Mouse (Mus musculus): ENCODE results near the gene Cd46. TPM values are rescaled to one million over a fixed set of nuclear protein-coding genes. Genes with fewer than 3 reads are reported as not detected.

Gene Cd46
- total RNA-seq, 2 experiments from 2014 or later = 5.9 to 33.1 TPM

DNA sequence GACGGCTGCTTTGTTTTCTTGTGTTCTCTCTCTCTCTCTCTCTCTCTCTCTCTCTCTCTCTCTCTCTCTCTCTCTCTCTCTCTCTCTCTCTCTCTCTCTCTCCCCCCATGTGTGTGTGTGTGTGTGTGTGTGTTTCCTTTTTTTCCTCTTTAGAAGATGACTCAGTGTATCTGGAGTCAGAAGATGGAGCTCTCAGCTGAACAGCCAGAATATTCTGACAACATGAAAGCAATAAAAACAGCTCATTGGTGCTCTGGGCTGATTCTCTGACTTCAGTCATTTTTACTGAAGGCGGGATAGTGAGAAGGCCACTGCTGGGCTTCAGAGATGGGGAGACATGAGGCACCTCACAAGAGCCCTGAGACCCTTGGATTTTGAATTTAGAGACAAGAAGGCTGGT, 70.2 kb downstream of the Cd46 start:
- no peak for ATAC-seq (replicated peaks; ENCODE audit: low FRiP score, poor library complexity, severe bottlenecking)

DNA sequence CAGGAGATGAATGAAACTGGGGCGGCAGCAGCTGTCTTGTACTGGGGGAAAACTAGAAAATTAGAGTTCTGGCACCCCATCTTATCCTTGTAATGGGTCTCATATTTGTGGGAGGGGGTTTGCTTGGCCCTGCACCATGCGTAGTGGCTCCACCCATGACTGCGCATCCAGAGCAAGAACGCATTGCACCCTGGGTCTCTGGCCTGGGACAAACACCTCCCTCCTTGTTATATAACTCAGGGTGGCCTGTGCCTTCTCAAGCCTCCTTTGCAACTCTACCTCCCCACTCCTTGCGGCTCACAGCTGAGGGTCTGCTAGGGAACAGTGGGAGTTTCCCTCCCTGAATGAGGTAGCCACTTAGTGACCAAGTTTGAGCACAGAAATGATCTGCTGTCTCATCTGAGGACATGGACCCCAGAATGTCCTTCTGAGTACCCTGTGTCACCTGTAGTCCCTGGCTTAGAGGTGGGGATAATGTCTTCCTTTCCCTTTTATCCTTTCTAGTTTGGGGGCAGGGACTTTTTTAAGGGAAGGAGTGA, 72.9 kb downstream of the Cd46 start:
- no peak for ATAC-seq (replicated peaks; ENCODE audit: low FRiP score, poor library complexity, severe bottlenecking)

DNA sequence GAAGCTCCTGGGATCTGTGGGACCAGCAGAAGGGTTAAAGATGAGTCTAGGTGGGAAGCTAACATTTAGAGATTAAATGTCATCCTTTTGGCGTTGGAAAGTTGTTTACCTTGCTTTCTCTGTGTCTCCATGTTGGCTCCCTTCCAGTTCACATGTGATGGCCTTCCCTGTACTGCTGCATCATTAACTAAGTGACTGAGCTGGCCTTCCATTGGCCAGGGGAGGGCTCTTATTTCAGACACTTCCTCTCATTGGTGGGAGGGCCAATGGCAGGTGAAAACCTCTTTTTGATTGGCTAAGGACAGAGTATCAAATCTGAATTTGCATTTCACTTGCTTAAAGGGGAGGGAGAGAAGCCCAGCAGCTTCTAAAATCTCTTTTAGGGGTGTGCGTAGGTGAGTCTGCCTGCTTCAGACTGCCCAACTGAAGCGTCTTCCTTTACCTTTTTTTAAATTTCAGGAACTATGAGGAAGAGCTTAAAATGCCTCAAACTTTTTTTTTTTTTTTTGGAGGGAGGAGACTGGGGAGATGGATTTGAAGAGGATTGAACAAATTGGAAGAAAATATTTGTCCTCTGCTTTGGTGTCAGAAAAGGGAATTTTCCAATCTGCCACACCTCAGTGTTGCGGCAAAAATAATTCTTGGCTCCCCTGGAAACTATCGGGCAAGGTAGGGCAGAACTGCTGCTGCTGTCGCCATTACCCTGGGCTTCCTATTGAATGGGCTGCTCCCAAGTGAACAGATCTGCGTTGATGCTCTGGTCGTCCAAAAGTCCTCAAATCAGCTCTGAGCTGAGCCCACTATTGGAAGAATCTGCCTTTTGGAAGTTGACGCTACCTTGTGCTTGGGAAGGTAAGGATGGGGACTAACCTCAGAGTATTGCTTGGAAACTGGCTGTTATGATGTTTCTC, 73.7 kb downstream of the Cd46 start:
- no peak for ATAC-seq (replicated peaks; ENCODE audit: low FRiP score, poor library complexity, severe bottlenecking)

DNA sequence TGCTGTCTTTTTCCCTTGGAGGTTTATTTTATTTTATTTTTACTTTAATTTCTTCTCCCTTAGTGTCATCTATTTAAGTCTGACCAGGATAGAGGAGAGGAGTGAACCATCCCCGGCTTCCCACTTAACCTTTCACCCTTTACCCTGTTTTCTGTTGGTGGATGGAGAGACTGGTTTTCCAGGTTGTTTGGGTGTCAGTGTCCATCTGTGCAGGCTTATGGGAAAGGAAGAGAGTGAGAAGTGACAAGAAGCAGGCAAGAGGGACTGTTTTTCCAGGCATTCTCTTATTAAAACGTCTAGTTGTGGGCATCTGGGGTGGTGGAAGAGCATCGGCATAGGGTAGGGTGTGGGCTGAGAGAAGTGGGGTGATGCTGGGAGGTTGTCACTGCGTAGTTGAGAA, 74.4 kb downstream of the Cd46 start:
- no peak for ATAC-seq (replicated peaks; ENCODE audit: low FRiP score, poor library complexity, severe bottlenecking)

DNA sequence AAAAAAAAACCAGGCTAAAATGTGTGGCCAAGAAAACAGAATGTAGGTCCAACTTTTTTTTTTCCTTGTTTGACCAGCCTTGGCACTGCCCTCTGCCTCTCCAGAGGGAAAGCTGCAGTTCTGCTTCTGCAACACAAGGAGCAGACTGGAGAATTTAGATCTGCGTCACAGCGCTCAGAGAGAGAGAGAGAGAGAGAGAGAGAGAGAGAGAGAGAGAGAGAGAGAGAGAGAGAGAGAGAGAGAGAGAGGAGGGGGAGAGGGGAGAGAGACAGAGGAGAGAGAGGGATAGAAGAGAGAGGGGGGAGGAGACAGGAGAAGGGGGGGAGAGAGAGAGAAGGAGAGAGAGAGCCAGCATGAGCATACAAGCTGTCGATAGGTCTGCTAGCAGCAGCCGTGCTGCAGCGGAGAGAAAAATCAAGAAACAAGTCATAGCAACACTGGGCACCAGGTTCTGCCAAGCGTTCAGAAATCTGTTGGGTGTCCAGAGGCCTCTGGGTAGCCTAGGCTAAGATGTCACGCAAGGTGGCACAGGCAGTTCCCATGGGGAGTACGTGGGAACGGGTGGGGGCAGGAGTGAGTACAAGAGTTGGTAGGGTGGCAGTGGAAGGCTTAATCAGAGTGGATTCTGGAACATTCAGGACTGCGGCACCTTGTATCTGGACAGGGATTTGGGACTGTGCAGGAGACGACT, 75.1 kb downstream of the Cd46 start:
- ATAC-seq (replicated peaks; ENCODE audit: low FRiP score, poor library complexity, severe bottlenecking) = no peak

DNA sequence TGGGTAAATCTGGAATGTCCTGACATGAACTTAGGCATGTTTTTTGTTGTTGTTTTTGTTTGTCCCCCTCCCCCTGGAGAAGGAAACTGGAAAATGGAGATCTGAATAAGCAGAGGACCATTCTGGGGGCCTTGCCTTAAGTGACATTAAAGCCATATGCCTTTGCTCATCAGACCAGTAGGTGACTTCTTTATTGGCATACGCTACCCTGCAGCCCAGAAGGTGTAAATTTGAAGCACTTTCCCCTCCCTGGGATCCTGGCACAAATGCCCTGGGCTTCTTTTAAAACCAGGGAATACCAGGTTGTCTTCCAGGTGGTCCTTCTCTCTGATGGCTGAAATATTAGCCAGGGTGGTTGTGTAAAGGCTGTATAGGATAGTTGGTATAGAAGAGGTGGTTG, 76.8 kb downstream of the Cd46 start:
- no peak for ATAC-seq (replicated peaks; ENCODE audit: low FRiP score, poor library complexity, severe bottlenecking)

DNA sequence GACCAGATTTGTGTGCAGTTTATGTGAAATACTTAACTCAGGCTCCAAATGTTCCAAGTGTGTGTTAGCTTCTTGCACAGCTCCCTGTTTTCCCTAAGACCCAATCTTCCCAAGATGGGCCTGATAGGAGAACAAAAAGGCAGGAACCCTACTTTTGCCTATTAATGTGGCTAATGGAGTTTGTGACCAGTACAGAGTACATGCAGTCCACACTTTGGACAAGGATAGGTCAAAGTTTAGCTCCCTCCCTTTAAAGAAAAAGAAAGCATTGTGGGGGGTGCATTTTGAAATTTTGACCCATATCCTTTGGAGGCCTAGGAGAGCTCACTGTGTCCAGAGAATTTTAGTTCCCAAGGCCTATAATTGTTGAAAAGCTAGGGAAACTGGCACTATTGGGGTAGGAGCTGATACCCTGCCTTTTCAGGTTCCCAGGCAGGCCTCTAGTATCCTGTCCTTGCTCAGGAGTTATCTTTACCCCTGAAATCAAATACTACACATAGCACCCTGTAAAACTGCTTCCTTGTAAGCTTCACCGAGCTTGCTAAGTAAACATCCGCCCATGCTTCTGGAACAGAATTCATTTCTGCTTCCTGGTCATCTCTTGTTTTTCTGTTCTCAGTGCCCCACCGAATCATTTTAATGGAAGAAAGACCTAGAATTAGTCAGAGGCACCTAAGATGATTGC, 77.7 kb downstream of the Cd46 start:
- ATAC-seq (replicated peaks; ENCODE audit: low FRiP score, poor library complexity, severe bottlenecking) = no peak

DNA sequence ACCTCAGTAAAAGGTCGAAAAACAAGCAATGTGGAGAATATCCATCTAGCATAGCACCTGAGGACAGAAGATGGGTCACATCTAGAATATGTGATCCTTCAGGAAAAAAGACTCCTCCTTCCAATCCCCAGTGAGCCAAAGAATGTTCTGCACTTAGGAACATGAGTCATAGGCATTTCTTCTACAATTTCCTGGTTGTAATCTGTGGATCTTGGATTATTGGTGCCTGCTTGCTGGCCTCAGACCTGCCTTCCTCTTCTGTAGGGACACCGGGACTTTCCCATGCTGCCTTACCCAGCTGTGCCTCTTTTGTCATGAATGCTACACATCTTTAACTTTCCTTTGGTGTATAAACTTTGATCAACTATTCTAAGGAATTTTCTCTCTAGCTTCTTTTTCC, 79.5 kb downstream of the Cd46 start:
- ATAC-seq (replicated peaks; ENCODE audit: low FRiP score, poor library complexity, severe bottlenecking) = no peak

DNA sequence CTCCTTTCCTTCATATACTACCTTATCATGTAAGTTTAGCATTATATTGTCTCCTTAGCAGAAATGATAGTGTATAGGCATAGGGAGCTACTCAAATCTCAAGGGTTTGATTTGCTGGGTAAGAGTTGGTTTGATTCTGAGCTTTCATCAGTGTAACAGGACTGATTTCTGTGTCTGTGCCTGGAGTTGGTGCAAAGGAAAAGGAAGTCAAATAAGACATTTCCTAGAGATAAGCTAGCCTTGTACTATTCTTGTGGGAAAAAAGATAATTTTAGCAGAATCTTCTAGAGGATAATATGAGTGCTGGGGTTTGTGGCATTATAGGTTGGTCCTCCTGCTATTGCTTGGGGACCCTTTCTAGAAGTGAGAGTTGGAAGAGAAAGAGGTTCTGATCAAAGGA, 85.8 kb downstream of the Cd46 start:
- no peak for ATAC-seq (replicated peaks; ENCODE audit: low FRiP score, poor library complexity, severe bottlenecking)

DNA sequence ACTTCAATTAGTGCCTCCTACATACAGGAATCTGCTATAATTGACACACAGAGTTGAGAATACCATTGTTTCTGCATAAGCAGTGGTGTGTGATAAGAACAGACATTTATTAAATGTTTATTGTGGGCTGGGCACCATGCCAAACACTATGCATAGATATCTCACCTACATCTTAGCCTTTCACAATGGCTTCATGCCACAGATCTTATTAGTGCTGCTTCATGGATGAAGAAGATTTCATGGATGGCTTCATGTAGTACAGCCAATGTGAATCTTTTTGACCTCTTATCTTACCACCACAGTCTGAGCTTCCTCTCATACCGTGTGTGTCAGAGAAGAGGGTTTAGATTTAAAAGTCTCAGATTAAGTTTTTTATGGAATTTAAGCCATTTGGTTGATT, 87.9 kb downstream of the Cd46 start:
- no peak for ATAC-seq (replicated peaks; ENCODE audit: low FRiP score, poor library complexity, severe bottlenecking)

DNA sequence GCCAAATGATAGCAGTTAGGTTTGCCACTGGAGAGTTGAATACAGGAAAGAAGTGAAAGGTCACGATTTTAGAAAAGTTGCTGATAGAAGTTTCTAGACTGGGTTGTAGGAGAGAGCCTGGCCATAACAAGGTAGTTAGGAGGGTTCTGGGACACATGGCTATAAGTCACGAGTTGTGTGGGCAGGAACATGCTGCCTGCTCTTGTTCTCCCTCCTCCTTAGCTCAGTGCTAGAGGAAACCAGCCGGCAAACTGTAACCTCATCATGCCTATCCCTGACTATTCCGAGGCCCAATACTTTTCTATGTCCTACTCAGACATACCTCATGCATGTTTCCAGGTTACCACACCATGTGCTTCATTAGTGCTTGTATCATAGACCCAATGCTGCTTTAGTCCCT, 88.7 kb downstream of the Cd46 start:
- no peak for ATAC-seq (replicated peaks; ENCODE audit: low FRiP score, poor library complexity, severe bottlenecking)

DNA sequence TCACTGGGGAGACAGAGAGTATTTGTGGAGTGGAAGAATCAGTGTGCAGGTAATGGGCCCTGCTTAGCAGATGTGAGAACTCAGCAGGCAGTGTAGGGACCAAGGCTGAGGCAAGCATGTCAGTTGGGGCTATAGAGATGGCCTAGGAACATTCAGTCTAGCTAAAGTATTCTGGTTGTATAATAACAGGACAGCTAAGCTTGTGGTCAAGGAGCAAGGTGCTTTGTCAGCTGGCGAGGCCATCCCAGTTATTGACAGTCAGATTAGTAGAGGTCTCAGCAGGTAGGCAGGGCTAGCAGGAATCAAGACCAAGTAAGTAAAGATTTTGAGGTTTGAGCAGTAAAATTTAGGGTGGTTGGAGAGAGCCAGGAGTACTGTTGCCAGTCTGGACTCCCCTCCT, 93.7 kb downstream of the Cd46 start:
- no peak for ATAC-seq (replicated peaks; ENCODE audit: low FRiP score, poor library complexity, severe bottlenecking)

DNA sequence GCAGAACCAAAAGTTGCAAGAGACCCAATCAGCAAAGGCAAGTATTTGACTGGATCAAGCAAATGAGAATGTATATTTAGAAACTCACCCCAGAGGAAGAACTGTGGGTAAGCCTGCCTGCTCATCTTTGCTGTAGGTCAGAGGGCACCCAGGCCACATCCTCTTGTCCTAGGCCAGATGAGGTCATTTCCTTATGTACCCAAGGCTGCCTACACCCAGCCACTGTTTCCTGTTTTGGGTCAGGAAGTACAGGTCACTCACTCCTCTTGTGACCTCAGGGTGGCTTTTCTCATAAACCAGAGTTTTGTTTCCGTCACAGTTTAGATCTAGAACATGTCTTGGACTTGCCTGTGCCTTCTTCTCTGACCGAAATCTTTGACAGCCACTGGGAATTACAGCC, 96.9 kb downstream of the Cd46 start:
- ATAC-seq (replicated peaks; ENCODE audit: low FRiP score, poor library complexity, severe bottlenecking) = no peak

DNA sequence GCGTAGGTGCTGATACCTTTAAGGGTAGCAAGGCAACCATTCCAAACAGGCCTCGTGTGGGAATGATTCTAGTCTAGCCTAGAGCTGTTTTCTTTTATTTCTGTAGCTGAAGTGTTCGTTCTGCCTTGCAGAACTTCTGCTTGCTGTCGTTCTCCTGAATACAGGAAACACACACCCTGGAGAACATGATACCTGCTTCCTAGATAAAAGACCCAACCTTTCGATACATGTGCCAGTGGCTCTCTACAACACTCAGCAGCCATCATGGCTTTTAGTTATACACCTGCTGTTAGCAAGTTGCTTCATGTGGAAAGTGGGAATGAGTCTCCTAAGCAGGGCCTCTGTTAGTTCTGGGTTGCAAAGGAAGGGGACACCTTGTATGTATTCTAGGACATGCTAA, 97.8 kb downstream of the Cd46 start:
- ATAC-seq (replicated peaks; ENCODE audit: low FRiP score, poor library complexity, severe bottlenecking) = no peak

DNA sequence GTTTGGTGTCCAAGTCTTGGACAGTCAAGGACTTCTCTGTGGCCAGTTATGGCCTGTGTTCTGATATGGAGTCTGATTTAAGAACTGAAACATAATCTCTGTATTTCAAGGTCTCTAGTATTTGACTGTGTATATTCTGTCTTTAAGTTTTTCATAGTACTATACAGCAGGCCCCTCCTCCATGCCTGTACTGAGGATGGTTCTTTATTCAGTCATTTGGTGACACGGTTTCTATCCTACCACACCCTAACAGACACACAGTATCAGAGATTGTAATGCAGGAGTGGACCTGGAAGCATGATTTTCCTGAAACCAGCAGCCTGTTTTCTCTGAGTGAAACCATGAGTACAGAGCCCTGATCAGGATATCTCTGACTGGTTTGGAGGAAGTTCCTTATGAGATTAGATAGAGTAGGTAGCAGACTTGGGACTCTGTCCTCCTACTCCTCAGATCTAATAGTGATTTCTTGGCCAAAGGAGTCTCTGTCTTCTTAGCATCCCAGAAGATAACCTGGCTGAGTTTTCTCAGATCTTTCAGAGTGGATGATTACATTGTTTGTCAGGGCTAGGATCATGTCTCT, 98.5 kb downstream of the Cd46 start:
- ATAC-seq (replicated peaks; ENCODE audit: low FRiP score, poor library complexity, severe bottlenecking) = no peak

DNA sequence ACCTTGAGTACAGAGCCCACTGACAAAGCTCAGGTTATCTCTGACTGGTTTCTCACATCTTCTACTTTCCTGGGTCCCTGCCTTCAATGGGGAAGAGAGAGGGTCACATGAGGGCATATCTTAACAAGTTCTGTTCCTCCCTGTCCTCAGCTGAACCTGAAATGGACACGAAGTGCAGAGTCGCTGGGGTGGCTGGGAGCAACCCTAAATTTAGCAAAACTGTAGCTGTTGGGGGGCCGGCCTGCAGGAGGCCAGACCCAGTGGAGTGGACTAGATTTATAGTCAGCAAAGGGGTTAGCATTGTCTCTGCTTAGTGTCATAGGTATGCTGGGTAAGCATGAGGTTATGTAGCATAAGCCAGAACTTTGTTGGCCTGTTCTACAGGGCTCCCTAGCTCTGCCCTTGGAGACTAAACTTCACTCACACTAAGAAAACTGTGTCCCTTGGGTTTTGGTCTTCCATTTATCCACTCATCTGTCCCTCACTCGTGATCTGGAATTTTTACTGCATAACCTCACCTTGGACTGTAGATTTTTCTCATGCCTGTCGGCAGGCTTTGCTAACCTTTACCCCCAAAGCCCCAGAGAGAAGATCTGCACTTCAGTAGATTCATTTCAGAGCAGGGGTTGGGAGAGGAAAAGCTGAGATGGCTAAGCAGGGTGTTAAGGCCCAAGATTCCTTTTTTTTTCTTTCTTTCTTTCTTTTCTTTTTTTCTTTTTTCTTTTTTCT, 99.3 kb downstream of the Cd46 start:
- no peak for ATAC-seq (replicated peaks; ENCODE audit: low FRiP score, poor library complexity, severe bottlenecking)

DNA sequence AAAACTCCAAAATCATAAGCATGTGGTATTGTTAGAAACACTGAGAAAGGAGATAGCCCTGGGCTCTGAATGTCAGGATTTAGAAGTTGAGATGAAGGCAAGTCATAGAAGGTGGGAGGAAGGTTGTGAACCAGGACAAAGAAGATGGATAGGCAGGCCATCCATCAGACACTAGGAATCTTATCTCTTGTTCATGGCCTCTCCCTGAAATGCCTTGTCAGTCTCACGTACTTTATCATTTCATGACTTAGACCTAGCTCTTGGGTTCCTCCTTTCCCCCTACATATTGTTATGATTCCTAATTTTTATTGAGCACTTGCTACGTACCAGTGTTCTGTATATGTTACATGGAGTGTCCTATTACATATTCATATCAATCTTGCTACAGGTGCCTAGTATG, 100.4 kb downstream of the Cd46 start:
- no peak for ATAC-seq (replicated peaks; ENCODE audit: low FRiP score, poor library complexity, severe bottlenecking)

DNA sequence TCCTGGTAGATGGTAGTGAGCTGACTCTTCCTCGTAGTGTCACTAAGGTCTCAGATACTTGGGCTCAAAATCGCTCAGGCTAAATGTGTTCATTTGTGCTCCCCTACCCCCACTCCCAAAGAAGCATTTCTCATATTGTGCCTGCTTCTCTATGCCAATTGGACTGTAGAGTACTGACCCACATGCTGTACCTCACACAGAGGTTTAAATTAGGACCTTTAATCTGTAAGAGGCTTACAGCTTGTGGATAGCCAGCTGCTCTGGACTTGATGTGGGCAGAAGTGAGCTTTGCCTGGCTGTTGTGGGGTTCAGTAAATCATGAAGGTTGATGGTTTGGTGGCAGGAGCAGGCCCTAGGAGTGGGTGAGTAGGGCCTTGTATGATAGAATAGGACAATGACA, 101.1 kb downstream of the Cd46 start:
- no peak for ATAC-seq (replicated peaks; ENCODE audit: low FRiP score, poor library complexity, severe bottlenecking)

DNA sequence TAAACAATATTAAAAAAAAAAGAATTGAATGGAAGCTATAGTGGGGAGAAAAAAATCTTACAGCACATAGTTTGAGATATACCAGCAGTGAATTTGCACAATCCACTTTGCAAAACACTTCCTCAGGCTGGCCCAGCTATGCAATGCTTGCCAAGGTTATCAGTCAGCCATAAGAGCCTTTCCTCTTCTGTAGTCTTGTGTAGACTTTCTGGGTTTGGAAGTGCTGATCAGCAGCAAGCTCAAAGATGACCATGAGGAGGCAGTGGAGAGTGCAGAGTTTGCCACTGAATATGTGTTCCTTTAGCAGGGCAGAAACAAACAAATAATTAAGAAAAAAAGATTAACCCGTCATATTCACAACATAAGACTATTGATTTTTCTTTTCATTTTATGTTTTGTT, 103.0 kb downstream of the Cd46 start:
- ATAC-seq (replicated peaks; ENCODE audit: low FRiP score, poor library complexity, severe bottlenecking) = no peak

All from erythroid progenitor cell, adult 5-6 weeks (primary cell).